ENCODE assay signal across 27 mouse cellular contexts in genomic region chr9:32916731-32917130, GRCm38 (mm10).
A peak's percentile ranks its signal among the peaks of the same experiment; 100 is the strongest.
DNase-seq lines count a peak whose midpoint lies in the region; ATAC-seq lines count a peak whose summit lies in the region.
"Had no signal": no experiment of that assay in that cellular context is flagged by ENCODE, and none has a peak within 500 bp of the region (broad histone marks: within the 10 kb centered on the region; RNA-seq: fewer than 3 reads in every experiment).

No protein-coding gene starts in this region.

- 87% methylated on average over 3 of the region's 3 CpGs for WGBS in midbrain, embryonic 10.5 days

- intact Hi-C loops in heart, postnatal 36 days (cut with DNase I) = no loop called here

- H3K36me3 ChIP-seq in midbrain, embryonic 10.5 days = no peaks in the 10 kb centered on the region
- H3K36me3 ChIP-seq: embryonic facial prominence, embryonic 12.5 days; embryonic facial prominence, embryonic 15.5 days; heart, embryonic 12.5 days; heart, embryonic 15.5 days had no signal

- DNase-seq in heart, adult 11 months = peak; percentile 72
- no peak for DNase-seq in heart, postnatal 36 days
- DNase-seq in thymus, postnatal 14 days = peak; percentile 50
- no peak for DNase-seq in thymus, adult 18-20 months
- peak; percentile 67 for DNase-seq in naive thymus-derived CD4-positive, alpha-beta T cell, adult 2 months (ENCODE audit: low read depth)
- DNase-seq in midbrain, embryonic 10.5 days (ENCODE audit: low spot score) = no peak
- DNase-seq: adrenal gland, postnatal 10 days; adrenal gland, postnatal 36 days; B cell, adult 2 months; cerebellum, adult 18-20 months; cerebellum, adult 9-10 months; cerebellum, postnatal 14 days; forebrain, postnatal 0 days; gastrocnemius, adult 2 months; gastrocnemius, postnatal 14 days; heart, adult 18-20 months; heart, postnatal 10 days; heart, postnatal 4 days had no signal

- no peaks in the 10 kb centered on the region for H3K9me3 ChIP-seq in midbrain, embryonic 10.5 days (replicated peaks)
- H3K9me3 ChIP-seq: embryonic facial prominence, embryonic 12.5 days; embryonic facial prominence, embryonic 15.5 days; heart, embryonic 12.5 days; heart, embryonic 15.5 days had no signal

- no peak overlapping the region for H3K27ac ChIP-seq in midbrain, embryonic 10.5 days (replicated peaks)
- H3K27ac ChIP-seq: embryonic facial prominence, embryonic 12.5 days; embryonic facial prominence, embryonic 15.5 days; gastrocnemius, adult 2 months; heart, embryonic 15.5 days; hindbrain, embryonic 14.5 days; hindbrain, postnatal 0 days had no signal

- ATAC-seq in common myeloid progenitor, adult 5-6 weeks (replicated peaks; ENCODE audit: low read depth, poor library complexity, severe bottlenecking) = peak; percentile 58; the same call in 1 of the 2 replicates
- ATAC-seq: forebrain, embryonic 14.5 days; forebrain, postnatal 0 days; hindbrain, postnatal 0 days; Patski had no signal

- no peak overlapping the region for H3K4me3 ChIP-seq in midbrain, embryonic 10.5 days
- H3K4me3 ChIP-seq: embryonic facial prominence, embryonic 12.5 days; embryonic facial prominence, embryonic 15.5 days; gastrocnemius, adult 2 months; heart, embryonic 12.5 days; heart, embryonic 15.5 days had no signal

- no peaks in the 10 kb centered on the region for H3K27me3 ChIP-seq in midbrain, embryonic 10.5 days (ENCODE audit: low read depth, poor library complexity, severe bottlenecking)
- H3K27me3 ChIP-seq: embryonic facial prominence, embryonic 12.5 days; embryonic facial prominence, embryonic 15.5 days; heart, embryonic 12.5 days; heart, embryonic 15.5 days had no signal

- H3K4me1 ChIP-seq in midbrain, embryonic 10.5 days = no peaks in the 10 kb centered on the region
- H3K4me1 ChIP-seq: embryonic facial prominence, embryonic 12.5 days; embryonic facial prominence, embryonic 15.5 days; heart, embryonic 15.5 days had no signal

Comparison
In these comparisons a context has a peak if more than half of its experiments do, and no peak if none do; other contexts are left out.
1. DNase-seq: peak in heart, adult 11 months (single experiment), thymus, postnatal 14 days (single experiment) and naive thymus-derived CD4-positive, alpha-beta T cell, adult 2 months (single experiment); none in heart, postnatal 36 days (0 of 2), thymus, adult 18-20 months (0 of 2) and midbrain, embryonic 10.5 days (single experiment).